In the genomic region with DNA sequence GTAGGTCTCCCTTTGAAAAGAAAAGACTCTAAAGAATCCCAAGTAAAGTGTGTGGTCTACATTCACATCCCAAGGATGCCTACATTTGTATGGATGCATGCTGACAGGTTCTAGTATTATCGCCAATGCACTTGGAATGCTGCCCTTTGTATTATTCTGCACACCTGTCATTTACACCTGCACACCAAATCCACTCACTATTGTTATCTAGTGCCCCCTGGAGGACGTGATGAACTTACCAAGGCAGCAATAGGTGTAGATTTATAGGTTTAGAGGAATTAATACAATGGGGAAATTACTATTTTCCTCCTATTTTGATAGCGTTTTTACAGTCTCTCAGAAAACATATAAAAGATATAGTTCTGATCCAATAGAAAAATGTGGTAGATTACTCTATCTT, we compare ENCODE assay signal across 13 mouse cellular contexts. TPM values are rescaled to one million over a fixed set of nuclear protein-coding genes. Genes with fewer than 3 reads are reported as not detected.
A peak's percentile ranks its signal among the peaks of the same experiment; 100 is the strongest.
DNase-seq lines count a peak whose midpoint lies in the region; ATAC-seq and TF ChIP-seq lines count a peak whose summit lies in the region.
"Had no signal": no experiment of that assay in that cellular context is flagged by ENCODE, and none has a peak within 500 bp of the region (broad histone marks: within the 10 kb centered on the region; RNA-seq: fewer than 3 reads in every experiment).

No protein-coding gene starts in this region.

- H3K27ac ChIP-seq in left cerebral cortex, adult 2 months: no peak overlapping the region
- H3K27ac ChIP-seq: forebrain, embryonic 13.5 days; heart, embryonic 13.5 days had no signal

- intact Hi-C loops in left cerebral cortex, adult 2 months (cut with DNase I): no loop called here
- intact Hi-C loops in heart, postnatal 36 days (cut with DNase I): no loop called here

- H3K4me3 ChIP-seq in left cerebral cortex, adult 2 months: no peak overlapping the region
- H3K4me3 ChIP-seq: forebrain, embryonic 13.5 days; heart, embryonic 13.5 days had no signal

- ATAC-seq in CD4-positive, CD25-positive, alpha-beta regulatory T cell, adult 4 months: no peak
- ATAC-seq: activated CD4-positive, CD25-positive, alpha-beta regulatory T cell, adult 4 months; forebrain, embryonic 13.5 days; intestine, embryonic 16.5 days had no signal

- peak; percentile 20; the same call in 1 of the 2 replicates for TF ChIP-seq CTCF in left cerebral cortex, adult 2 months (IDR thresholded peaks at IDR 0.05)

- peak; percentile 64 for DNase-seq in CD4-positive, CD25-positive, alpha-beta regulatory T cell, adult 2 months (ENCODE audit: low read depth, low spot score)
- DNase-seq in left cerebral cortex, adult 2 months (ENCODE audit: extremely low spot score in 1 of 2, low spot score in 2 of 2): no peak
- DNase-seq in left cerebral cortex, adult 8-10 months (ENCODE audit: low spot score in 2 of 2): no peak
- DNase-seq in brain, adult 2 months (ENCODE audit: low read depth, low spot score): peak; percentile 74
- peak; percentile 21 to 51 for DNase-seq in kidney, postnatal 36 days
- DNase-seq in adipocyte (ENCODE audit: low spot score): no peak
- DNase-seq in heart, postnatal 36 days: no peak

RNA-seq across cellular contexts. Expression of a gene that starts 31.7 kb away (rescaled TPM):
- under 1 TPM in 1 of 2 experiments, not detected in 1; 0.23 TPM for polyA plus RNA-seq in CD4-positive, CD25-positive, alpha-beta regulatory T cell, adult 4 months (2017; shearing (Covaris generic))
- total RNA-seq in left cerebral cortex, adult 2 months (2021): under 1 TPM; 0.33 to 0.50 TPM
- total RNA-seq in left cerebral cortex, adult 8-10 months (2022): under 1 TPM; 0.21 to 0.96 (median 0.42) TPM
- under 1 TPM; 0.31 to 0.46 TPM for total RNA-seq in heart, postnatal 36 days (2021)
- total RNA-seq: common myeloid progenitor, adult 5-6 weeks had no signal
- polyA plus RNA-seq: activated CD4-positive, CD25-positive, alpha-beta regulatory T cell, adult 4 months; intestine, embryonic 16.5 days had no signal

Comparison
In these comparisons a context has a peak if more than half of its experiments do, and no peak if none do; other contexts are left out.
1. DNase-seq: peak in CD4-positive, CD25-positive, alpha-beta regulatory T cell, adult 2 months (single experiment), brain, adult 2 months (single experiment) and kidney, postnatal 36 days (2 of 2); none in left cerebral cortex, adult 2 months (0 of 2), left cerebral cortex, adult 8-10 months (0 of 2), adipocyte (single experiment) and heart, postnatal 36 days (0 of 2).